Mouse (Mus musculus) urinary bladder, postnatal 4 days (tissue): Measurements from ENCODE around the gene Mettl24.
"Not testable (repeated sequence)": the region's sequence is repeated elsewhere in the genome, so short reads cannot be mapped to it uniquely, and the experiment has no call there.

Experiments used
- DNase-seq, 2 experiments: peaks; one replicate each; pipeline ENCODE4 v3.0.0; 2021 to 2022; ENCODE audit warnings: low spot score in 2 of 2

Gene Mettl24

DNA sequence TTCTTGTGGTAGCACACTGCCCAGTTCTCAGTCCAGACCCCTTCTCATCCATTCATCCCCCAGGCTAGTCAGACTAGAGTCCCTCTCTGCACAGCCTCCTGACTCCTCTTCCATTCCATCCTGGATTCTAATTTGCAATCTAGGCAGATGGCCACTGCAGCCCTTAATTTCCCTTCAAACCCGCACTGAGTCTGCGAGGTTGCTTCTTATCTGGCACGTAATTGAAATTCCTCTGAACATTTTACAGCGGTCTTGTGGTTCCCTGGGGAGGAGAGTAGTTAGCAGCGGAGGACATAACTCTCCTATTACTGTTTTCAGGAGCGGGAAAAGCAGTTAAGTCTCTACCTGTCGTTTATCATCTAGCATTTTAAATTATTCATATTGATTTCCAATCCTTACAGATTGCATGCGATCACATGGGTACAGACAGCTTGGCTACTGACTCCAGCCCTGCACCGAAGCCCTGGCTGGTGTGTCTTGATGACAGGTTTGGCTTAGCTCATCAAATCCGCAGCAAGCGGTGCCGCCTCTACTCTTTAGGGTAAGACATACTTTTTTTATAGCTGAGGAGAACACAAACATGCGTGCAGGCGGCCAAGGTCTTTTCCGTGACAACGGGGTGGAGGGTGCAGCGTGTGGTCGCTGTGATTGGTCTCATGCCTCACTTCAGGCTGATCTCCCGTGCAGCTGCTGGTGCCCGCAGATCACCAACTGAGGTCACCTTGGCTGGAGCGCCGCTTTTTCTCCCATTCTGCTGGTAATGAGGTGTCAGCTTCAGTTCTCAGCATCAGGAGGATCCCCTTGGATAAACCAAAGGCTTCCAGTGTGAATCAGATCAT, 54.4 kb downstream of the Mettl24 start:
- DNase-seq: no peak

DNA sequence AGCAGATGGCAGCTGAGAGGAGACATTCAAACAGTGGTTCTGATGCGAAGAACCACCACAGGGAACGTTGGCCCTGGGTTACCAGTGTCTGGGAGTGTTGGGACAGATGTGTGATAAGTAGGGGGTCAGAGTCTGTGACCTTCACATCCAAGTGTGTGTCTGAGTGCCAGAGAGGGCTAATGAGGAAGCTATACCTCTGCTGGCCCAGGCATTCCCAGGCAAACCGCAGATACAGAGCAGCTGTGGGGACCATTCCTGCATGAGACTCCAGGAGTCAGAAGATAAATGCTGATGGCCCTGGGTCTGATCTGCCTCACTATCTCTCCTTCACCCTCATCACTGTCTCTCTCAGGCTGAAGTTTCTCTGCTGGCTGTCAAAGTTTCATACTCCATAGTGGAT, 57.6 kb downstream of the Mettl24 start:
- DNase-seq: no peak

DNA sequence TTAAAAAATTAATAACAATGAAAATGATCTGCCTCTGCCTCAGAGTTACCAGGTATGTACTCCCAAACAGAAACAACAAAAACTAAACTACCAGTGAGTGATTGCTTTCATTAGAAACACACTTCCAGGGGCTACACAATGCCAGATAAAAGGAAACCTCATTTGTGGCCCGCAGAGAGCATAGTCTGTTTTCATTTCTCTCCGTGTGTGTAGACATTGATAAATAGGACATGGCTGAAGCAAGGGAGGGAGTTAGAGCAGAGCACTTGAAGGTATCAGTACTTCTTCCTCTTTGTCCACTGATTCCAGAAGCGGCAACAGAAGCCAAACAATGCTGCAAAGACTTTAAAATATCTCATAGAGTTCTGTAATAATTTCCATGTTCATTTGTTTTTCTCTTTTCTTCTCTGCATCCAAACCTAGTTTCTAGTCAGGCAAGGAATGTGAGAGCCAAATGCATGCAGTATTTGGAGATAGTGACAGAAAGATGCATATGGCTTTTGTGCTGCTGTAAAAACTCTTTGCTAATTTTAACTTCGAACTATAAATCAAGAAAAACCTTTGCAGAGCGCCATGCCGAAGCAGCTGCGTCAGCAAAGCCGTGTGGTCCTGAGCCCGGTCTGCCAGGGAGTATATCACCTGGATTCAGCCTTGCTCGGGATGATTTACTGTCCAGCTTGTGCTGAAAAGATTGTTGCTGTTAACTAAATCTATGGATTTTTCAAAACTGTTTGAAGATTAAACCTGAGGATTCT, 67.4 kb downstream of the Mettl24 start:
- DNase-seq: no peak

DNA sequence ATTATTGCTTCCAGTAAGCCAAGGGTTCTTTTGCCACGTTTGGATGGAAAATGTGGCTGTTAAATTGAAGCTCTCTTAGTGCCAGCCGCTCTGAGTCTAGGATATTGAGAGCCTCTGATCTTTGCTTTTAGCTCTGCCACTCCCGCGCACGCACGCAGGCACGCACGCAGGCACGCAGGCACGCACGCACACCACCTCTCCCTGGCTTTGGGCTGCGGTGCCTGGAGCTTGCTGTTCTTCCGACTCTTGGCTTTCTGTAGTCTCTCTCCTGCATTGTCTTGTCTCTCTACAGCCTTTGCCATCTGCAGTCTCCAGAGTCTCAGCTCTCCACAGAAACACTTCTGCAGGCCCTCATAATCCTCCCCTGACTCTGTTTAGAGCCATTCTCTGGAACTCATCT, 68.1 kb downstream of the Mettl24 start:
- DNase-seq: no peak

DNA sequence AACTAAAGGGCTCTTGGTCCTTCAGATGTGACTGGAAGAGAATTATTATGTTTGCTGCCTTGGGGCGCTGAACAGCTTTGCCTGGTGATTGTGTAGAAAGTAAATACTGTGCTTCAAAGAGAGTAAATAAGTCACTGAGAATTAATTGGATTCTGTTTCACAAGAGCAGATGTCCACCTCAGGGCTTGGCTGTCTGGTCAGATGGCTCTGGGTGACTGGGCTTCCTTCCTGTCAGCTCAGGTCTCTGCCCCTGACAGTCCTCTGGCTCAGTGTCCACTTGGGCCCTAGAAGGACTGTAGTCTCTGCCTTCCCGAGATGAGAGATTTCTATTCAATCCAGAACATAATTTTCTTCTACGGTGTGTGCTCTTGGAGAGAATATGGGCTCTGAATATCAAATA, 70.0 kb downstream of the Mettl24 start:
- no peak for DNase-seq

DNA sequence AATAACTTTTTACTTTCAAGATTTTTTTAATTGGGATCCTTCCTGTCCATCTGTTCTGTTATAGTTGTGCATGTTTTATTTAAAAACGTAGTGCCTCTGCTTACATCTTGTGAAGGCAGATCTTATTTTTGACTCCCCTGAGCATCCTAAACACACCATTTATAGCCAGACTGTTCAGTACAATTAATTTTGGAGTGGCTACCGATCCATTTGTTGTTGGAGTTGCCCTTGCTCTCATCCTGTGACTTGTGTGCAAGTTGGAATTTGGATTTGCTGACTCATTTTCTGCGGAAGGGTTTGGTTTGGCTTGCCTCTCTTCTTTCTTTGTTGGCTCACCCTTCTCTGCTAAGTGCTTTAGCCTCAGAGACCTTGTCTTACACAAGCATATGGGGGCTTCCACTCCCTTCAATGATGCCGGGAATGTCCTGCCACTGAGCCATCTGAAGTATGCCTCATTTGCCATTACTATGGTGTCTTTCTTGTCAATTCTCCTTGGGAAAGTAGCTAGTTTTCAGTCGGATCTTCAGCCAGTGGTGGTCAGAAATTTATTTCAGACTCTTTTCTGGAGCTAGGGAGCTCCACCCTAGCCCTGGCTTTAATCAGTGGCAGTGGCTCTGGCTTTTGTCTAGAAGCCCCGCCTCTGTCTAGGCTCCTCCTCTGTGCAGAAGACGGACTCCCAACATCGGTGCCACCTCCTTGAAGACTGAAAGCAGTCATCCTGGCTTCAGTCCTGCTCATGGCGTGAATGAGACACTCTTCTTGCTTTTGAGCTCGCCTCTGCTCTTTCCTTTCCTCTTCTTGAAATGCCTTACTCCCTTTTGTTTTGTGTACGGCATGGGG, 75.3 kb downstream of the Mettl24 start:
- DNase-seq: no peak

DNA sequence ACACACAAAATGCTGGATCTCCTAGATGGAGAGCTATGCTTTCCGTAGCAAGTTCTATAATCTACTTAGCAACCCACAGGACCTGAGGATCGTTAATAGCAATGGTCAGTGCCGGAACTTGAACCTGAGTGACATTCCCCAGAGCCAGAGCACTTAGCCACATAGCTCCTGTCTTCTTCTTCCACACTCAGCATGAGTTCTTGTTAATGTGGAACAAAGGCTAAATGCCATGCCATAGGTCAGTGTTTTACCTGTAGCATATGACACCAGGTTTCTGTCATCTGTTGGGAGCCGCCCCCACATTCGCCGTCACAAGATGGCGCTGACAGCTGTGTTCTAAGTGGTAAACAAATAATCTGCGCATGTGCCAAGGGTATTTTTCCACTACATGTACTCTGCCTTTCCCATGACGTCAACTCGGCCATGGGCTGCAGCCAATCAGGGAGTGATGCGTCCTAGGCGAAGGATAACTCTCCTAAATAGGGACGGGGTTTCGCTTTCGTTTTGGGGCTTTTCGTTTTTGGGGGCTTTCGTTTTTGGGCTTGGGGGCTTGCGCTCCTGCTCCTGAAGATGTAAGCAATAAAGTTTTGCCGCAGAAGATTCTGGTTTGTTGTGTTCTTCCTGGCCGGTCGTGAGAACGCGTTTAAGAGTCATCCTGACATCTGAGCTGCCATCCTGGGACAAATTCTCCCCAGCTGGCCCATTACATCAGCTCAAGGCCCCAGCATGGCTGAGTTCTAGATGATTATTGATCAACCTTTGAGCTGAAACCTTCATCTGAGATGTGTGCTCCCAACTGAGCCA, 76.5 kb downstream of the Mettl24 start:
- DNase-seq: not testable (repeated sequence)

DNA sequence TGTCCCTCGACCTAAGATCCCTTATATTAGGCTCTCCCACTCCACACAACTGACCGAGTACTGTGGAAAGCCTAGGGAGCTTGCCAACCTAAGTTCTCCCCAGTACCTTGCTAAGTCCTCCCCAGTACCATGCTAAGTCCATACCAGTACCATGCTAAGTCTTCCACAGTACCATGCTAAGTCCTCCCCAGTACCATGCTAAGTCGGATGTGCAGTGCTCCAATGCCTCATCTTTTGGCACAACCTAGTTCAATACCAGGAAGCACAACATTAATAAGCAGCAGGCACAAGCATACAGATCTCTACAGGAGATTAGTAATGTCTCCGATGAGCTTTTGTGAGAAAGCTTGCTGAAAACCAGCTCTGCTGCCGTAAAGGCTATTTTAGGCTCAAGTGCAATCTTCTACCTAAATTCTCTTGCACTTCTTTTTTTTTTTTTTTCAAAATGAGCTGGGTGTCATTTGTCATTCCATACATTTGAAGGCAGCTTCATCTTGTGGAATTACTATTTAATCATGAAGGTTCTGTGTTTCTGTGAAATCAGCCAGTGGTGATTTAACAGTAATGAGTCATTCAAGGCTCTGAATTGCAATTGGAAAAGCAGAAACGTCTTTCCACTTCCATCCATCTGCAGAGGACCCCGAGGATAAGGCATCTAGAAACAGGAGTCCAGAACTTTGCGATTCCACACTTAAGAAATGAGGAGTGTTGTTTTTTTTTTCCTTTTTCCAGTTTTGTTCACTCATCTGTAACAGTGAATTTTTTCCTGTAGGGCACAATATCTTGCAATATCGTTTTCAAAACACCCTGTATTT, 77.3 kb downstream of the Mettl24 start:
- no peak for DNase-seq

DNA sequence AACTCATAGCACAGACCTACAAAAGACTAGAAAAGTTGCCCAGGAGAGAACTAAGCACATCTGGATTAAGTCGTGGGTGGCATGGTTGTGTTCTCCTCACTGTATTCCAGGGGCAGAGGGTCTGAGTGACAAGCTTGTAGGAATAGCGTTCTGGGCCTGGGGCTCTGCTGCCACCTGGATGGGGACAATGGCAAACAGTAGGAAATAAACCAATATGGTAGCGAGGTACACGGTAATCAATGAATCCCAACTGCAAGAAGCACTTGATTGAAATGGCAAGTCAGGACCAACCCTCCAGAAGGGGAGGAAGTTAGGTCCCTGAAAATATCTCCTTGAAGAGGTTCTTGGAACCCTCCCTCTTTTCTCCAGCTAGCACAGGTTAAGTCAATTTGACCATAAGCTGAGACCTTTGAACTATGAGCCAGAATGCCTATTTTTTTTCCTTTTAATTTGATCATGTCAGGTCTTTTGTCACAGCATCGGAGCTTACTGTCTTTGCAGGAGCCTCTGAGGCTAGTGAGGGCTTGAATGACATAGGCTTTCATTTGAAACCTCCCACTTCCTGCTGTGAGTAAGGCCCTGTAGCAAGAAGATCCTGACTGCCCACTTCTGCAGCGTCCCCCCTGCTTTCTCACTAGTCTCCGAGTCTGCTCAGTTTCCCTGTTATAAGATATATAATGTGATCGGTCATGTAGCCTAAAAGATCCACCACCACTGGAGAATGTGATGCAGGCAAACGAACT, 78.1 kb downstream of the Mettl24 start:
- no peak for DNase-seq

DNA sequence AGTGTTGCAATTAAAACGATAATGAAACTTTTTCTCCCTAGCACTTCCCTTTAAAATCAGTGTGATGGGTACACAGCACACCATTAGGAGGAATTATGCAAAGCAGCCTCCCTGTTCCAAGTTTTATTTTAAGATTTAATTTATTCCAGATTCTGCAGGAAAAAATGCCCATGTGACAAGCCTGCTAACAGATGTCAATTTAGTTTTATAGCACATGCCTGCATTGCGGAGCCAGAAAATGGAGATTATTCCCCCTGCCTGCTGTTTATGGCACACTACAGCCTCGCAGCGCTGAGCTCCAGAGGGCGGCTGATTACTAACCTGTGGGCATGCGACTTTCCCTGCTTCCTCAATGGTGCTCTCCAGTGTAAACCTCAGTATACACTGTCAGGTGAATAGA, 79.5 kb downstream of the Mettl24 start:
- no peak for DNase-seq

DNA sequence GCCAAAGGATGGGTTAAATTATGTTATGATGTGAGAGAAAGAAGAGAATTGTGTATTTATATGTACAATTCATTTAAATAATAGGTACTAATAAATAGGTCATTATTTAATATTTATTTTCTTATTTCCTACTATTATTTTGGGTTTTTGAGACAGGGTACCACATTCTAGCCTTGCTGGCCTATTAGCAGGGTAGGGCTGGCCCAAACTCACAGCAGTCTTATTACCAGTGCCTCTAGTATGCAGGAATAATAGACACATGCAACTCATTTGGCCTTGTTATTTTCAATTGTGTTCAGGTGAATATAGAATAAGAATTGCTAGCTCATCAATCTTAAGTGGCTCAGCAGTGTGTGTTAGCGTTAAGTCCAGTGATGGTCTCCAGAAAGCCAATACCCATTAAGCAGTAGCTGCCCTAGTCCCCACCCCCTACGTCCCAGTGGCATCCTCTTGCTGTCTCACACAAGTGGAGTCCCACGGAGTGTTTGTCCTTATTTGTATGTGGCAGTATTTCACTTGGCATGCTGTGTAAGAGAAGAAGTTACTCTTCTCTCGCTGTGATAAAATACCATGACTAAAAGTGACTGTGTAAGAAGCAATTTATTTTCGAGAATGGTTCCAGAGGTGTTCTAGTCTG, 80.1 kb downstream of the Mettl24 start:
- DNase-seq: no peak

DNA sequence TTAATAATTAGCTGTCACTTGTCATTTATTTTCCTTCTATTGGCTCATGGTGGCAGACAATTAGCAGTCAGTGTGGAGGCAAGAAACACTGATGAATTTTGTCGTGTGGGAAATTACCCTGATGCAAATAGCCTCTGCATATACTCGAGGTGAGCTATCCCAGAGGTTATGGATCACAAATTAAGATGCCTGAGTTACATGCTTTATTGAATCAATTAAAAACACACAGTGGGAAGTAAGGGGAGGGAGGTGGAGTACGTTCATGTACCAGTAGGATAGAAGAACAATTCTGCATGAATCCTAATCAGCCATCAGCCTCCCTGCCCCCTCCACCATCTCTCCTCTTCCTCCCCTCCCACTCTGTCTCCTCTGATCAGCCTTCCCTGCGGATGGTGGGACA, 89.2 kb downstream of the Mettl24 start:
- DNase-seq: no peak

DNA sequence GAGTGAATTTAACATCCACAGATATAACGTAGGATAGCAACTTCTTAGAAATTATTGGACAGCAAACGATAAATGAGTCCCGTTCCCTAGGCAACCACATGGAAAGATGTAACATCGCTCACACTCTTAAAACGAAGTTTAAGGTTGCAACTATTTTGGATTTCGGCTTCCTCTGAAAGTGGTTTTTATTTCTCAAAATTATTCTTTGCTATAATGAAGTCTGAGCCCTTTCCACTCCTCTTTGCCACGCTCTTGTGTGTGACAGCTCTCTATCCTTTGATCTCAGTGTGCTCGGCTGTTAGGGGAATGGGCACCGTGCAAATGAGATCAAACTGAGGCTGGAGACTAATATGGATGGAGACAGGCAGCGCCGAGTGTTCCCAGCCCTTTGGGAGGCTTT, 92.1 kb downstream of the Mettl24 start:
- no peak for DNase-seq

DNA sequence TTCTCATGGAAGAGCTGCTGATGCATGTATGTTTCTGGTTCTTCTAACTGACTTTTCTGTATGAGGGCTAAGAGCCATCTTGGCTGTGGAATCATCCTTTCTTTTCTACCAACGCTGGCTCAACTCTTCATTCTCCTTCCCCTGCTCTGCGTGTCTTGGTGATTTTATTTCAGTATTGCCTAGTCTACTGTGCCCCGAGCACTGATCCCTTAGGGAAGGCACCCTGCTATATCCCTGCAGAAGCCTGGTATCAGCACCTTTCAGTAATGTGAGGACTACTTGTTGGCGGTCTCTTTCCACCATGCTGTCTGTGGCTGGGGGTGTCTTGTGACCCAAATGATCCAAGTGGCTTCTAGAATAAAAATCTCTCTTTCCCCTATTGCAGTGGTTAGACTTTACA, 92.6 kb downstream of the Mettl24 start:
- no peak for DNase-seq

DNA sequence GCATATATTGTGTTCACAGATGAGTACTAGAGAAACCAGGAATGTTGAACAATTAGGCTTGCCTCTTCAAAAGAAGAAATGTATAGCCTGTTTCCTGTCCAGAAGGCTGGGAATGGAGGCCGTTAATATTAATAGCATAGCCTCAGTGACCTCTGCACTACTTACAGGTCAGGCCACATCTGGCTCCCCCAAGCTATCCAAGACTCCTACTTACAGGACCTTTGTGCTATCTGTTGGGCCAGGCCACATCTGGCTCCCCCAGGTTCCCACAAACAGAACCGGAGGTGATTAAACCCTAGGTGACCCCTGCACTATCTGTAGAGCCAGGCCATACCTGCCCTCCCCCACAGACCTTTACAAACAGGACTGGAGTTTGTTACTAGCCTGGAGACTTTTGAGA, 94.1 kb downstream of the Mettl24 start:
- DNase-seq: no peak

DNA sequence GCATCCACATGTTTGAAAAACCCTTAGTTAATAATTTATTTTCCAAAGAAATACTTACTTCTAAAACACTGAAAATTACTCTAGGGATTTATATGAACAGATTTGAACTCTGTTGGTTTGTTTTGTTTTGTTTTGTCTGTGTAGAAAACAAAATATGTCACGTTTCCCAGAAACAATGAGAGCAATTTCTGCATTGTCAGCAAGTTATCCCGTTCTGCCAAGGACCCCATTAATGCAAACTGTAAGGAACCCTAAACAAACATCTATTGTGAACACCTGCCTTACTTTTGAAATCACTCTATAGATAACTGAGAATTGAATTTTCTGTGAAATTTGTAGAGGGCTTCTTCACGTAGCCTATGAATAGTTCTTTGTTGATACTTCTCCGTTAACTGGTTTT, 95.4 kb downstream of the Mettl24 start:
- DNase-seq: no peak

DNA sequence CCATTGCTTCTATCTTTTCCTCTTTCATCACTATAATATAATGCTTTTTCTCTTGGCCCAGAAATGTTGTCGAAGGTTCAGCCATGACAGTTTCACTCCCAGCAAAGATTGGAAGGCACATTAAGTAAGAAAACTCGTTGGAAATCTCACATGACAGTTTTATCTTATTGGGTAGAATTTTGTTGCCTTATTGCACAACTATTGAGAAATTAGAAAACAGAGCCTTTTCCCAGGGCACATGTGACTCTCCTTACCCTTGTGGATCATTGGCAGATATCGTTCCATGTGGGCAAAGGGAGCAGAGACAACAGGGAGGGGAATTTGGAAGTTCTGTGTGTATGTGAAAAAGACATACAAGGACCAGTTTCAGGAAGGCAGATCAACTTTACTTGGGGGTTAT, 107.3 kb downstream of the Mettl24 start:
- DNase-seq: no peak

DNA sequence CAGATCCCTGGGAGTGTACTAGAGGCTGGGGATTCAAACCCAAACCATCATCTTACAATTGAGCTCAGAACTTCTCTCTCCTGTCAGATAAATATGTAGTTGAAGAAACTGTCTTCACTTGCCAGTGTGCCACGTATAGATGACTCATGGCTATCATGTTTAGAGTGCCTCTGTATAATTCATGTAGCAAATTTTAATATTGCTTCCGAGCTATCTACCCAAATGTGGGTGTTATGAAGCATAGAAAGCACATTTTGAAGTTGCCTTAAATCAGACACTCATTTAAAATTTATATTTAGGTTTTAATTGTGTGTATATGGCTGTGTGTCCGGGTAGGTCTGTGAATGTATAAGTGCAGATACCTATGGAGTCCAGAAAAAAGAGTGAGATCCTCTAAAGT, 109.0 kb downstream of the Mettl24 start:
- DNase-seq: no peak

DNA sequence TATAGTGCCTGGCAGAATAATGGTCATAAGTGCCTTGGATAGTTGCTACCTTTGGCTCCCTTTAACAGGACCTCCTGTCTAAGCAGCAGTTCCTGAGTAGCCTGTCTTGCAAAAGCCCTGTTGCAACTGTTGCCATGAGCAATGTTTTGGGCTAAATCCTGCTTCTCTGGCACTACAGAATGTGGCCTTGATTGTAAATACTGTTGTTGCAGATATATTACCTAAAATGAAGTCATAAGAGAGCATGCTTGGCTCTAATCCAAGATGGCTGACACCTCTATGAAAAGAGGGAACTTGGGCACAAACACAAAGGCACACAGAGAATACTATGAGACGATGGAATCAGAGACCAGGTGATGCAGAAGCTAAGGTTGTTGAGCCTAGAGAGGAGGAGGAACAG, 122.1 kb downstream of the Mettl24 start:
- no peak for DNase-seq

DNA sequence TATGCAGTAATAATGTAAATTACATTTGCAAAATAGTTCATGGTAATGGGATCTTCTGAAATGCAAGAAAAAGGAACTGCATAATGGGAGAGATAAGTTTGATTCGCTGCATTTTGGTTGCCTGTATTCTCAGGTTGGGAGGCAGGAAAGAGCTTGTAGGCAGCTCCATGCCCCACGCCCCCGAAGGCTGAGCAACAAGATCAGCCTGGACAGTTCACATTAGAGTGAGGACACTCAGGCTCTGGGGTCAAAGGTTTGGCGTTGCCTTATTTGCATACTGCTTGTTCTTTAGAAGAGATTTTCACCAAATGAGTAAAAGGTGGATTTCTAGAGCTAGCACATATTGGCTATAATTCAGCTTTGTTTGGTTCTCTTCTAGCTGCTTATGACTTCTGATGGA, 123.1 kb downstream of the Mettl24 start:
- no peak for DNase-seq
